Mouse (Mus musculus) myocyte (in vitro differentiated cells): ENCODE measurements at regions not wholly inside any gene's neighbourhood (a gene's known extent, or its start where the extent isn't known, plus 50 kb on each side); places are given as distances from the start of the nearest gene placed in this dataset.

Source experiments
- H3K27me3 ChIP-seq: one replicate; pipeline ENCODE4 v1.6.1; 2011; ENCODE audit not compliant: control insufficient read depth, insufficient read depth, insufficient read length
- H3K36me3 ChIP-seq: one replicate; pipeline ENCODE4 v1.6.1; 2011; ENCODE audit not compliant: control insufficient read depth, insufficient read depth
- H3K4me2 ChIP-seq: one replicate; pipeline ENCODE4 v1.6.1; 2011; ENCODE audit warnings: low read depth, control low read depth
- H3K4me3 ChIP-seq: one replicate; pipeline ENCODE4 v1.5.1; 2011; ENCODE audit warnings: mild to moderate bottlenecking, control low read depth, moderate library complexity
- H3K79me2 ChIP-seq: one replicate; pipeline ENCODE4 v1.6.1; 2011; ENCODE audit not compliant: control insufficient read depth, insufficient read depth
- H3ac ChIP-seq: one replicate; pipeline ENCODE4 v1.6.1; 2011; ENCODE audit not compliant: control insufficient read depth, insufficient read length
- CEBPB ChIP-seq: IDR thresholded peaks from 2 replicates; pipeline ENCODE4 v1.6.1; 2011; ENCODE audit warnings: mild to moderate bottlenecking, moderate library complexity; ENCODE audit not compliant: poor library complexity, insufficient read depth, severe bottlenecking
- E2F4 ChIP-seq: IDR thresholded peaks from one replicate; pipeline ENCODE4 v1.6.1; 2011; ENCODE audit warnings: mild to moderate bottlenecking, control low read depth, moderate library complexity; ENCODE audit not compliant: insufficient read depth
- MAX ChIP-seq: IDR thresholded peaks from one replicate; pipeline ENCODE4 v1.6.1; 2011; ENCODE audit warnings: low read depth, mild to moderate bottlenecking, control low read depth
- MYOD1 ChIP-seq, 3 experiments: IDR thresholded peaks; one replicate each; pipeline ENCODE4 v1.6.1; 2011; ENCODE audit warnings: control low read depth in 2 of 3, low read depth in 2 of 3, mild to moderate bottlenecking in 2 of 3, moderate library complexity in 1 of 3; ENCODE audit not compliant: insufficient read length in 2 of 3, control insufficient read depth in 1 of 3
- MYOG ChIP-seq, 3 experiments: IDR thresholded peaks; one replicate each; pipeline ENCODE4 v1.6.1; 2011; ENCODE audit warnings: control low read depth in 2 of 3, low read depth in 2 of 3, mild to moderate bottlenecking in 2 of 3; ENCODE audit not compliant: insufficient read length in 2 of 3, control insufficient read depth in 1 of 3, insufficient read depth in 1 of 3
- POLR2A ChIP-seq: IDR thresholded peaks from one replicate; pipeline ENCODE4 v1.6.1; 2011; ENCODE audit warnings: low read depth, mild to moderate bottlenecking, control low read depth, moderate library complexity; ENCODE audit not compliant: insufficient read length
- POLR2AphosphoS2 ChIP-seq: IDR thresholded peaks from one replicate; pipeline ENCODE4 v1.6.1; 2011; ENCODE audit warnings: low read depth, control low read depth; ENCODE audit not compliant: insufficient read length
- REST ChIP-seq: IDR thresholded peaks from one replicate; pipeline ENCODE4 v1.6.1; 2011; ENCODE audit warnings: mild to moderate bottlenecking, control low read depth, moderate library complexity; ENCODE audit not compliant: insufficient read depth, insufficient read length
- SRF ChIP-seq: IDR thresholded peaks from one replicate; pipeline ENCODE4 v1.6.1; 2011; ENCODE audit warnings: low read depth; ENCODE audit not compliant: control insufficient read depth, insufficient read length
- TCF12 ChIP-seq: IDR thresholded peaks from one replicate; pipeline ENCODE4 v1.6.1; 2011; ENCODE audit warnings: mild to moderate bottlenecking, control low read depth; ENCODE audit not compliant: poor library complexity, insufficient read depth, severe bottlenecking
- TCF3 ChIP-seq: IDR thresholded peaks from one replicate; pipeline ENCODE4 v1.6.1; 2011; ENCODE audit warnings: low read depth, control low read depth; ENCODE audit not compliant: insufficient read length
- USF1 ChIP-seq: IDR thresholded peaks from one replicate; pipeline ENCODE4 v1.6.1; 2011; ENCODE audit warnings: low read depth, mild to moderate bottlenecking, control low read depth, moderate library complexity

- H3K4me3 ChIP-seq = no peak overlapping the region
- TF ChIP-seq POLR2AphosphoS2 = no peak
- no peak for TF ChIP-seq TCF12
- no peak for TF ChIP-seq E2F4
- TF ChIP-seq MYOD1 (IDR thresholded peaks at IDR 0.05; ENCODE audit: control insufficient read depth in 1 of 3, insufficient read length in 2 of 3, low read depth in 2 of 3) = no peak
- TF ChIP-seq MAX = no peak
- no peak for TF ChIP-seq REST
- TF ChIP-seq TCF3 = no peak
- no peak for TF ChIP-seq SRF
Measured at GRCm38 (mm10) chr7:40258377-40258739, 639.8 kb upstream of the Vstm2b start.

GRCm38 (mm10) chr7:40273459-40274072 is 624.6 kb upstream of the Vstm2b start:
- TF ChIP-seq POLR2AphosphoS2 = no peak
- no peak for TF ChIP-seq CEBPB
- no peak for TF ChIP-seq TCF12
- TF ChIP-seq E2F4 = no peak
- TF ChIP-seq POLR2A = no peak
- TF ChIP-seq MYOG (IDR thresholded peaks at IDR 0.05; ENCODE audit: control insufficient read depth in 1 of 3, insufficient read depth in 1 of 3, insufficient read length in 2 of 3, low read depth in 2 of 3) = no peak
- TF ChIP-seq REST = no peak
- no peak for TF ChIP-seq USF1
- TF ChIP-seq MYOD1 (IDR thresholded peaks at IDR 0.05; ENCODE audit: control insufficient read depth in 1 of 3, insufficient read length in 2 of 3, low read depth in 2 of 3) = no peak
- no peak for TF ChIP-seq SRF
- no peak overlapping the region for H3K4me2 ChIP-seq
- H3ac ChIP-seq = no peak overlapping the region
- H3K79me2 ChIP-seq = no peaks in the 10 kb centered on the region
- H3K36me3 ChIP-seq = no peaks in the 10 kb centered on the region
- H3K4me3 ChIP-seq = no peak overlapping the region
- H3K27me3 ChIP-seq = no peaks in the 10 kb centered on the region

More at GRCm38 (mm10) chr7:40258377-40258739, 639.8 kb upstream of the Vstm2b start:
- Histone ChIP-seq H3K79me2 (no peaks in the 10 kb centered on the region), H3K27me3 (no peaks in the 10 kb centered on the region), H3K4me2 (no peak overlapping the region), H3K36me3 (no peaks in the 10 kb centered on the region), H3ac (no peak overlapping the region)

DNA sequence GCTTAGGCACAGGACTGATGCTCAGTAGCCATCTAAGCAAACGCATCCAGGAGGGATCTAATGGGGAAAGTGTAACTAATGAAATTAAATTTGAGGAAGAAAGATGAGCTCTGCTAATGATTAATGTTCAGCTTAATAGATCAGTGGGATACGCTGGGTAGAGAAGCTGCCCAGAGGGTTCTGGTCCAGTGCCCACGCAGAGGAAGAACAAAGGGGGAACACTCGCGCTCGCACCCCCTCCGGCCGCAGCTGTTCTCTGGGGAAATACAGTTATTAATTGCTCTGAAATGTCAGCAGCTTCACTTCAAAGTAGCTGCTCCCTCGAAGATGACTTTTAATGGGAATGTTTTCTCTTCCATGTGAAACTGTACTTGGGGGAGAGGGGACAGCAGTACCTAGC is 623.0 kb upstream of the Vstm2b start:
- Histone ChIP-seq H3K4me3 (no peak overlapping the region), H3K4me2 (no peak overlapping the region), H3K79me2 (no peaks in the 10 kb centered on the region), H3K27me3 (no peaks in the 10 kb centered on the region), H3K36me3 (no peaks in the 10 kb centered on the region), H3ac (no peak overlapping the region)
- no peak for TF ChIP-seq TCF12
- no peak for TF ChIP-seq E2F4
- TF ChIP-seq MYOG (IDR thresholded peaks at IDR 0.05; ENCODE audit: control insufficient read depth in 1 of 3, insufficient read depth in 1 of 3, insufficient read length in 2 of 3, low read depth in 2 of 3) = no peak
- no peak for TF ChIP-seq CEBPB
- no peak for TF ChIP-seq POLR2AphosphoS2

DNA sequence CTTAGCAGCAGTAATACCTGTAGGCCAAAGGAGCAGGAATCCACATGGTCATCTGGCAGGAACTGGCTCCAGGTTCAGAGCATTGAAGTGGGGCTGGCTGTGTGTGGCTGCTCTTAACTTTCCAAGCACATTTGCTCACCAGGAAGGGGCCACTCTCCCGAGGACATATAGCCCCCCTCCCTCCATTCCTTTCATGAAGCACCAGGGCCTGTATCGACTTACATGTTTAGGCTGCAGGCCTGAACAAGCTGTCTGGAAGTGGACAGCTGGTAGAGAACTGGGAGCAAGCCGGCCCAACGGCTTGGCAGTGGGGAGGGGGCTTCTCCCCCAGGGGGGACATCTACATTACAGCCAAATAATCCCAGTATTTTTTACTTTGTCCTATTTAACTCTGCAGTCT is 622.5 kb upstream of the Vstm2b start:
- no peaks in the 10 kb centered on the region for H3K79me2 ChIP-seq
- no peak overlapping the region for H3ac ChIP-seq
- no peak for TF ChIP-seq TCF12
- no peak for TF ChIP-seq E2F4
- TF ChIP-seq REST = no peak
- no peak for TF ChIP-seq CEBPB
- no peak for TF ChIP-seq SRF
- TF ChIP-seq POLR2A = no peak
- no peak for TF ChIP-seq MAX
- TF ChIP-seq MYOG (IDR thresholded peaks at IDR 0.05; ENCODE audit: control insufficient read depth in 1 of 3, insufficient read depth in 1 of 3, insufficient read length in 2 of 3, low read depth in 2 of 3) = no peak
- no peak for TF ChIP-seq MYOD1 (IDR thresholded peaks at IDR 0.05; ENCODE audit: control insufficient read depth in 1 of 3, insufficient read length in 2 of 3, low read depth in 2 of 3)
- TF ChIP-seq POLR2AphosphoS2 = no peak
- no peak for TF ChIP-seq TCF3
- TF ChIP-seq USF1 = no peak

GRCm38 (mm10) chr7:40276116-40276515 is 622.0 kb upstream of the Vstm2b start:
- TF ChIP-seq REST (no peak), TCF3 (no peak), USF1 (no peak), TCF12 (no peak), CEBPB (no peak), MAX (no peak), SRF (no peak), POLR2A (no peak), POLR2AphosphoS2 (no peak), E2F4 (no peak), MYOD1 (IDR thresholded peaks at IDR 0.05; ENCODE audit: control insufficient read depth in 1 of 3, insufficient read length in 2 of 3, low read depth in 2 of 3) (no peak), MYOG (IDR thresholded peaks at IDR 0.05; ENCODE audit: control insufficient read depth in 1 of 3, insufficient read depth in 1 of 3, insufficient read length in 2 of 3, low read depth in 2 of 3) (no peak)

More for the DNA sequence above, 622.5 kb upstream of the Vstm2b start:
- no peak overlapping the region for H3K4me3 ChIP-seq
- no peaks in the 10 kb centered on the region for H3K36me3 ChIP-seq
- H3K4me2 ChIP-seq = no peak overlapping the region
- no peaks in the 10 kb centered on the region for H3K27me3 ChIP-seq

More at GRCm38 (mm10) chr7:40276116-40276515, 622.0 kb upstream of the Vstm2b start:
- Histone ChIP-seq H3K4me2 (no peak overlapping the region), H3K36me3 (no peaks in the 10 kb centered on the region), H3K27me3 (no peaks in the 10 kb centered on the region), H3K4me3 (no peak overlapping the region), H3ac (no peak overlapping the region), H3K79me2 (no peaks in the 10 kb centered on the region)
